Mouse (Mus musculus) neural tube, embryonic 10.5 days (tissue): ENCODE data around the gene Mtmr2.
"Not testable (repeated sequence)": the region's sequence is repeated elsewhere in the genome, so short reads cannot be mapped to it uniquely, and the experiment has no call there.

Experiments used
- DNase-seq: peaks from one replicate; pipeline ENCODE4 v3.0.0-alpha.2; 2017; ENCODE audit warnings: low spot score; ENCODE audit errors: extremely low spot score

The Mtmr2 gene

DNA sequence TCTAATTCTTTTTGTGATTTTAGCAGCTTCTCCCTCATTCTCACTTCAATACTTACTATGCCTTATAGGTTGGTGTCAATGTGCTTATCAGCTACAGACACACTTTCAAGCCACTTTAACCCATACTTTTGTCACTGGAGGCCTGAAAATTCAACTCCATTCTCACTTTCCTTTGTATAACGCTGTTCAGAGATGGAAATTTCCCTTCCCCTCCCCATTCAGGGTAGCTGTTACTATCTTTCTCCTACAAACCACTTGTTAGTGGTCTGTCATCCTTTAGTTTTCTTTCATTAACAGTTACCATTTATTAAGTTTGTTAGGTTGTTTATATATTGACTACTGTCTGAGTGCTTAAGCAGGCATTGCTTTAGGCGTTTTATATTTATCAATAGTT, at the start of gene Mtmr2:
TSS of gene Mtmr2 (plus strand) at position 7 of the 394 bp plus-strand sequence.
- DNase-seq: no peak

GRCm38 (mm10) chr9:13699061-13699780, 49.0 kb upstream of the Mtmr2 start:
- peak; percentile 24 for DNase-seq

DNA sequence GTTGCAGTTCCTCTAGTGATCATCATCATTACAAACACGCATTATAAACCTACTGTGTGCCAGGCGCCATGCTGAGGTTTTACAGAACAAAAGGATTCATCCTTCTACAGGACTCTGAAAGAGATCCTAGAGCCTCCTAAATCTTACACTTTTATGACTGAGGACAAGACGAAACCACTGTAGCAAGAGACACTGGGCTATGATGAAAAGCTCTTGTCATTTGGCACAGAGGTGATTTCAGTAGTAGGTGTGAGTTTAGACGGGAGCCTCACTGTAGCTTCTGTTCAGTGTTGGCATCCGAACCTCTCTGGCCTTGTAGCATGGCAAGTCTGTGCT, 48.5 kb upstream of the Mtmr2 start:
- DNase-seq: no peak

GRCm38 (mm10) chr9:13701773-13702172, 46.4 kb upstream of the Mtmr2 start:
- DNase-seq: no peak

GRCm38 (mm10) chr9:13703100-13703499, 45.1 kb upstream of the Mtmr2 start:
- DNase-seq: no peak

GRCm38 (mm10) chr9:13704917-13705316, 43.3 kb upstream of the Mtmr2 start:
- no peak for DNase-seq

DNA sequence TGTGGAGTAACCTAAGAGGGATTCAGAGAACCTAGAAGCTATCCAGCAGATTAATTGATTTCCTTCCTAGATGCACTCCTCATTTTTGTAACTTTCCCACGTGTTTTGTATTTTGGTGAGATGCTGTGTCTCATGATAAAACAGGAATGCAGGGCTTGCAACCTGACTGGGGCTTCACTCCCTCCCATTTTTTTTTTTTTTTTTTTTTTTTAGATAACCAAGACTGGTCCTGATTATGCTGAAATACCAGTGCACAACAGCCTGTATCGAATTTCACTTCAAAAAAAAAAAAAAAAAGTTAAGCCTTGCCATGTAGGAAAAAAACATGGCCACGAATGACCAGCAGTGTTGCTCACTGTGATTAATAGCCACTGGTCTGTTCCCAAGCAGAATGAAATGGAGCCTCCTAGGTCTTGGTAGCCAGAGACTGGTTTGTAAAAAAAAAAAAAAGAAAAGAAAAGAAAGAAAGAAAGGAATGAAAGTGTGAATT, 41.1 kb upstream of the Mtmr2 start:
- DNase-seq: no peak

DNA sequence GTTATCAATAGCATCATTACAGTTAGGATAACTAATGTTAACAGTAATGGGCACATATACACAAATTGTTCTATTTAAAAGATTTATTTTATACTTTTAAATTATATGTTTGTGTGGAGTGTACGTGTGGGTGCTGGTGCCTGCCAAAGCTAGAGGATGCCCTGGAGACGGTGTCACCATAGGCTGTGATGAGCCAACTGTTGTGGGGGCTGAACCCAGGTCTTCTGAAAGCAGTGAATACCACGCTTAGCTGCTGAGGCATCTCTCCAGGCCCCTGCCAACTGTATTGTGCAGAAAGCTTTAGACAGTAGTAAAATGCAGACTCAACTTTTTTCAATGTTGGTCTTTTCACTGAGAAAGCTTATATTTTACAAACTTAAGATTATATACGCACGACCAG, 38.8 kb upstream of the Mtmr2 start:
- no peak for DNase-seq

DNA sequence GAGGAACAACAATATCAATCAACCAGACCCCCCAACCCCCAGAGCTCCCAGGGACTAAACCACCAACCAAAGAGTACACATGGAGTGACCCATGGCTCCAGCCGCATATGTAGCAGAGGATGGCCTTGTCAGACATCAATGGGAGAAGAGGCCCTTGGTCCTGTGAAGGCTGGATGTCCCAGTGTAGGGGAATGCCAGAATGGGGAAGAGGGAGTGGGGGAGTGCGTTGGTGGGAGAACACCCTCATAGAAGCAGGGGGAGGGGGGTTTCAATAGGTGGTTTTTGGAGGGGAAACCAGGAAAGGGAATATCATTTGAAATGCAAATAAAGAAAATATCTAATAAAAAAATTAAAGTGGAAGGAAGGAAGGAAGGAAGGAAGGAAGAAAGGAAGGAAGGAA, 32.3 kb upstream of the Mtmr2 start:
- not testable (repeated sequence) for DNase-seq

GRCm38 (mm10) chr9:13716316-13717099, 31.7 kb upstream of the Mtmr2 start:
- DNase-seq: peak; percentile 81

GRCm38 (mm10) chr9:13748798-13749674, 826 bp downstream of the Mtmr2 start:
- peak; percentile 94 for DNase-seq

DNA sequence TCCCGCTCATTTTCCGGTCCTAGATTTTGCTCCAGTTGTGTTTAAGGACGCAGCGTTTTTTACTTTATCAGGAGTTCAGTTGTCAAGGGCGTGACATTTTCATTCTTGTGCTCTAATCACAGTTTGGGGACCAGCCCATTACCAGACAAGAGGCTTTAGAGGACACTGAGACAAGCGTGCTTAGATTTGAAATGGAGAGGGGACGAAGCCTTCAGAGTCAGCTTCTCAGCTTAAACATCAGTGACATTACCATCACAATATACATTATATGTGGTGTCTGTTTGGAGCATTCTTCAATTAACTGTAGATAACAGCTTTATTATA, 1.4 kb downstream of the Mtmr2 start:
- DNase-seq: no peak

DNA sequence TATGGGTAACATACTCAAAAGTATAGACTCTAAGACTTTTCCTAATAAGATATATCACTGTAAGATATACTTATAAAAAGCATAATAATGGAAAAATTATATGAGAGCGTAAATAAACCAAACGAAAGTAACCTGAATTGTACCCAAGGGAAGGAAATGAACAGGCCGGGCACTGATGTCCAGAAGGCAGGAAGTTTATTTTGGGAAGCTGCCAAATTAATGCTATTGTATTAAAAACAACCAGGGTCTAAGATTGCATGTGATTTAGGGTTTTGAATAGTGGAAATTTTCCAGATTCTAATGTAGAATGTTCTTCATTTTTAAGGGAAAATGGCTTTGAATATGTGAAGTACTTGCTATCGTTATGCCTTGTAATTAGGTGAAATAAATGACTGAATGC, 4.3 kb downstream of the Mtmr2 start:
- DNase-seq: no peak

DNA sequence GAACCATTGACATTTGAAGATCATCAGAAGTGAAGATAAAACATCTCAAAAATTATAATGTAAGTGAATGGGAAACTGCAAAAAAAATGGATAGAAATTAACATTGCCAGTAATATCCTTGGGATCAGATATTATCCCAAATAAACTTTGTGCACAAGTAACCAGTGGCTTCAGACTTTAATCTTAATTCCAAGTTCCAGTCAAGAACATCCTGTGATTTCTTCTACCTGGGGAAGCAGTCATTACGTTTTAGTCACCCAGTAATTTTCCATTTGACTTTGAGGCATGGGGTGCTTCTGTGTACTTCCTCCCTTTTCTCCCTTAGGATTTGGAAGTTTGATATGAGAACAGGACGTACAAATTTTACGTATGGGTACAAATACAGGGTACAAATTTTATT, 12.2 kb downstream of the Mtmr2 start:
- no peak for DNase-seq

GRCm38 (mm10) chr9:13765624-13766023, 17.4 kb downstream of the Mtmr2 start:
- DNase-seq: no peak

DNA sequence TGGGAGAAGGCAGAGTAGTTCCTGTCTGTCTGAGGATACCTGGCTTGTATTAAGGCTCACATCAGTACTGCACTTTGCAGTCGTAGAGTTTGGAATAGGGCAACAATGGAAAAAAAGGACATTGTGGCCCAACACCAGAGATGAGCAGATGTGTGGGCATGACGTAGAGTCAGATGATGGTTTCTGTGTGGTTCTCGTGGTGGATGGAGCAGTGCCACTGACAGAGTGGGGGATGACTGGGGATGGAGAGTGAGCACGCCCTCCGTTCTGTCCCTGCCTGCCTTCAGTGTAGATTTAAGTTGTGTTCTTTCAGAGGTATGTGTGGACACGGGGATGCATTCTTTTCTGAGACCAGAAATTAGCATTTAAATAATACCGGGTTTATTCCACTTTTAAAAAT, 18.4 kb downstream of the Mtmr2 start:
- no peak for DNase-seq

DNA sequence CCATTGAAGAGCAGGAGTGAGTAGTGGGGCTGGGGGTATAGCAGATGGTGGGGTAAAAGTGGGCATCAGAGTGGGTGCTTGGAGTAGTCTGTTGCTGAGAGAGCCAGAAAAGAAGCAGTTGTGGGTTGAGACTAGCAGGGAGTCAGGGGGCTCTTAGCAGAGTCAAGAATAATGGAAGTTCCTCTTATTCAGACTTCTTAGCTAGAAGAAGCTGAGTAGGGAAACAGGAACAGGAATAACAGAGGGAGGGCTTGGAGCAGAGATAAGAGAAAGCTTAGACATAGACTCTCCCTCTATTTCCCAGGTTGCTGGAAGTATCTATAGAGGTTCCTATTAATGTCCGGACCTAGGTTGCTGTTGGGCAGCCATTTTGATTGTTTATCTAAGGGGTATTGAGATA, 26.5 kb downstream of the Mtmr2 start:
- no peak for DNase-seq

- DNase-seq: no peak
These were observed 33.8 kb downstream of the Mtmr2 start for GRCm38 (mm10) chr9:13781985-13782384.

GRCm38 (mm10) chr9:13790864-13791263, 42.7 kb downstream of the Mtmr2 start:
- DNase-seq: not testable (repeated sequence)

DNA sequence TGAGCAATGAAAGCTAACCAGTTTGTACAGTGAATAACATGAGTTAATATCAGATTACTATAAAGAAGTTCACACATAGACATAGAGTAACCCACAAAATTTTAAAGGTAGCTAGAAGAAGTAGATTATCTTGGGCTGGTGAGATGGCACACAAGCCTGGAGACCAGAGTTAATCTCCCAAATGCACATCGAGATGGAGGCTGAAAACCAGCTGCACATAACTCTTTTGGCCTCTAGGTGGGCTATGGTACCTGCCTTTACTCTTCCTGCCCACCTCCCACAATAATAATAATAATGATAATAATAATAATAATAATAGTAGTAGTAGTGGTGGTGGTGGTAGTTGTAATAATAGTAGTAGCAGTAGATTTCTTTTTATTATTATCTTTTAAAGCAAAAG, 46.1 kb downstream of the Mtmr2 start:
- no peak for DNase-seq

- DNase-seq: no peak
These were observed 46.5 kb downstream of the Mtmr2 start for GRCm38 (mm10) chr9:13794756-13795155.

- DNase-seq: no peak
These were observed 56.3 kb downstream of the Mtmr2 start for GRCm38 (mm10) chr9:13804480-13804879.
